Mouse (Mus musculus) thymus, adult 2 months (tissue): ENCODE measurements around the gene Baat. TPM values are rescaled to one million over a fixed set of nuclear protein-coding genes. Genes with fewer than 3 reads are reported as not detected.
A peak's percentile ranks its signal among the peaks of the same experiment; 100 is the strongest.
"Not testable (repeated sequence)": the region's sequence is repeated elsewhere in the genome, so short reads cannot be mapped to it uniquely, and the experiment has no call there.

Experiments used
- DNase-seq: peaks from one replicate; pipeline ENCODE4 v3.0.0; 2021
- H3K27ac ChIP-seq: fragments of 200-500 bp; 2 replicates; pipeline ENCODE4 v1.5.1; 2012; ENCODE audit warnings: low read length, control low read depth; ENCODE audit not compliant: control insufficient read depth, insufficient read depth
- H3K27me3 ChIP-seq: fragments of 200-500 bp; 2 replicates; pipeline ENCODE4 v1.6.1; 2012; ENCODE audit warnings: mild to moderate bottlenecking, low read length, moderate library complexity, mixed read lengths; ENCODE audit not compliant: control insufficient read depth, insufficient read depth
- H3K36me3 ChIP-seq: fragments of 200-500 bp; 2 replicates; pipeline ENCODE4 v1.6.1; 2012; ENCODE audit warnings: mild to moderate bottlenecking, low read length, moderate library complexity; ENCODE audit not compliant: control insufficient read depth, insufficient read depth
- H3K4me1 ChIP-seq: fragments of 200-500 bp; replicated peaks from 2 replicates; pipeline ENCODE4 v1.6.1; 2012; ENCODE audit warnings: low read length; ENCODE audit not compliant: control insufficient read depth, insufficient read depth
- H3K4me3 ChIP-seq: fragments of 200-500 bp; 2 replicates; pipeline ENCODE4 v1.5.1; 2012; ENCODE audit warnings: mild to moderate bottlenecking, low read length, control low read depth, moderate library complexity; ENCODE audit not compliant: control insufficient read depth, insufficient read depth
- CTCF ChIP-seq: fragments of 200-500 bp; IDR thresholded peaks from 2 replicates; pipeline ENCODE4 v1.5.1; 2012; ENCODE audit warnings: mild to moderate bottlenecking, control low read depth, low read length, moderate library complexity, borderline replicate concordance; ENCODE audit not compliant: control insufficient read depth, poor library complexity, insufficient read depth; ENCODE audit errors: extremely low read depth
- POLR2A ChIP-seq: fragments of 200-500 bp; IDR thresholded peaks from 2 replicates; pipeline ENCODE4 v1.6.1; 2012; ENCODE audit warnings: mild to moderate bottlenecking, low read length, control low read depth, moderate library complexity; ENCODE audit not compliant: control insufficient read depth, poor library complexity, insufficient read depth; ENCODE audit errors: extremely low read depth
- WGBS: fragments of 180-500 bp; shearing (Covaris S2); methylation state at CpG from one replicate; pipeline ENCODE4 v1.1.7; 2018; 5-methylcytosine and 5-hydroxymethylcytosine counted together
- polyA plus RNA-seq: library from polyadenylated mRNA; depleted of rRNA; stranded (reverse); fragments of >200 nt; gene quantifications from 2 replicates; pipeline ENCODE4 v1.2.3, GENCODE M21; 2012

Baat gene
- polyA plus RNA-seq, 1 experiment, result not detected

DNA sequence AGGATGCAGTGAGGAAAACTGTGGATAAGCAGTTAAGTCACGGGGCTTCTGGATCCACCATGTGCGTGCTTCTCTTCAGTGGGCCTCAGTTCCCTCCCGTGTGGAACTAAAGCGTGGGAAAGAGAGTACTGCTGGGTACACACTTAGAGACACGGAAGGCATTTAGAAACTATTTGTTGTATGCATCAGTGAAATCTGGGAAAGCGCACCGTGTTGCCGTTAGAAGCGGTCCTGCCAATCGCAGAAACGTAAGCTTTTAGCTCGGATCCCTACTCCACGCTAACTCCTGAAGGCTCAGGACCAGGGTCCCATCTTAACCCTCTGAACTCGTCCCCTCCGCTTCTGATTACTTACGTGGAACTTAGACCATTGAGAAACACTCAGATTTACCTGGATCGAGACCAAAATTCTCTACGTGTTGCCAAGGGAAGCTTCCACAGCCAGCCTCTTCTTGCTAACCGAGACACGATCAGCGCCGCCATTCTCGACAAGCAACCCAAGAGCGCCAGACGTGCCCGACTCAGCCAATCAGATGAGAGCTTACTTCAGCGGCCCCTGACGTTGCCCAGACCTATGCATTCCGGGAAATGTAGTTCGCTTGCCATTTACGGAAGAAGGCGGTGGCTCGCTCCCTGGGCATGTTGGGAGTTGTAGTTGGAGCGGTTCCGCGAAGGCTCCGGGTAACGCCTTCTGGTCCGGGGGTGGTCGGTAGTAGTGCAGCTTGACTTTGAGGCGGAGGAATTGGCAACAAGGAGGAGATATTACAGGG is 14.4 kb upstream of the Baat start, which contains the start of the genes Mrpl50 and Zfp189:
Gene Mrpl50, minus strand, starts transcription at position 522 of the 769 bp plus-strand sequence.
Gene Zfp189, plus strand, starts transcription at position 605 of the 769 bp plus-strand sequence.
- H3K4me3 ChIP-seq, result peak within 1 kb of the TSS; percentile 80
- peak; percentile 92 for DNase-seq
- no peaks in the 10 kb centered on the region for H3K27me3 ChIP-seq
- peak; percentile 80 for TF ChIP-seq POLR2A
- 0 out of 2 replicates have a peak, but pooled peaks have one; percentile 43 for TF ChIP-seq CTCF
- under 1% methylated on average over 41 of the region's 41 CpGs for WGBS
- peak within 1 kb of the TSS; percentile 9; the same call in 1 of the 2 replicates for H3K27ac ChIP-seq
- H3K36me3 ChIP-seq, result no peaks in the 10 kb centered on the region
- H3K4me1 ChIP-seq, result peaks cover 9% of the 10 kb centered on the region; the same call in 1 of the 2 replicates

DNA sequence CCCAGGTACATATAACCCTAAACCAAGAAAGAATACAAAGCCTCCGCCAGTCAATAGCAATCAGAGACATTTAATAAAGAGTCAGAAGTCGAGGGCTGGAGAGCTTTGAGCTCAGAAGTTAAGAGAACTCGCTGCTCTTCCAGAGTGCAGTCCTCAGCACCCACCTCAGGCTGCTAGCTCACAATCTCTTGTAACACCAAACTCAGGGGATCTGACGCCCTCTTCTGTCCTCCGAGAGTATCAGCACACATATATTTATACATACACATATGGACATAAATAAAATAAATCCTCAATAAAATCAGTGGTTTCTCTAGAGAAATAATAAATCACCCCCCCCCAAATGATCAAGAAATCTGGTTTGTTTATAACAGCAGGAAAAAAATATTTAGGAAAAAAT is 13.1 kb upstream of the Baat start:
- TF ChIP-seq POLR2A, result no peak
- no peak for TF ChIP-seq CTCF
- Histone ChIP-seq H3K4me1 (peaks cover 9% of the 10 kb centered on the region; the same call in 1 of the 2 replicates), H3K27me3 (no peaks in the 10 kb centered on the region), H3K27ac (no peak overlapping the region), H3K36me3 (peaks cover 2% of the 10 kb centered on the region; the same call in 1 of the 2 replicates), H3K4me3 (no peak overlapping the region)
- WGBS, result 94% methylated on average over 5 of the region's 5 CpGs
- no peak for DNase-seq

DNA sequence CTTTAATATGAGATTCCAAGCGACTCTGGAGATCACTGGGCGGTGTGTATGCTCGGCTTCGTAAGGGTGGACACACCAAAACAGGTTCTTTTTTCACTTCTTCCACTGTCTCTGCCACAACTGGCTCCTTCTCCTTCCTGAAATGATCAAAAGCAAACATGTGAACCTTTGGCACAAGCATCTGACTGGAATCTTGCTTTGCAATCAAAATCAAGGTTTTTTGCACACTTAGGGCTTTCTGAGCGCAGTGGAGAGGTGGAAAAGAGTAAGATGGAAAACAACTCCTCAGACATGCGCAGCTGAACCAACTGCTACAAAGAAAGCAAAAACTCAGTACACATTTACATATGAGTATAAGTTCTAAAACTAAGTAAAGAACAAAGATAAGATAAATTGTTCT is 8.1 kb upstream of the Baat start:
- Histone ChIP-seq H3K27ac (no peak overlapping the region), H3K4me3 (no peak overlapping the region), H3K4me1 (no peaks in the 10 kb centered on the region), H3K27me3 (no peaks in the 10 kb centered on the region), H3K36me3 (peaks cover 20% of the 10 kb centered on the region)
- DNase-seq, result no peak
- 97% methylated on average over 6 of the region's 6 CpGs for WGBS
- TF ChIP-seq POLR2A (no peak), CTCF (no peak)

DNA sequence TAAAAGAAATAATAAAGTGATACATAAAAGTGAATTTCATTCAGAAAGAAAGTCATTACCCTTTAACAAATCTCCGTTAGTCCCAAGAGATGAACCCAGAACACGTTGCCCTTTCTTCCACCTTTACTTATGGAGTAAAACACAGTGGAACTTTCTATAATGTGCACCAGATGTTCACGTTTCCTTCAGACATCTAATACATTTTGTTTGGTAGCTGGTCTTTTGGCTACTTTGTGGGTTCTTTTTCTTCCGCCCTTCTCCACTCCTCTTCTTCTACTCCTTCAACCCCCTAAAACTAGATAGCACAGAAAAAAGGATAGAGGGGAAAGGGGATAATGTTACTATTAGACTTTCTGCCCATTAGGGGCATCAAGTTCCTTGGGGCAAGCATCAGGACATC is 6.3 kb upstream of the Baat start:
- no peaks in the 10 kb centered on the region for H3K4me1 ChIP-seq
- H3K36me3 ChIP-seq, result peaks cover 20% of the 10 kb centered on the region
- TF ChIP-seq CTCF, result no peak
- TF ChIP-seq POLR2A, result no peak
- no peak for DNase-seq
- no peak overlapping the region for H3K27ac ChIP-seq
- 97% methylated on average over 4 of the region's 4 CpGs for WGBS
- no peaks in the 10 kb centered on the region for H3K27me3 ChIP-seq
- H3K4me3 ChIP-seq, result no peak overlapping the region

DNA sequence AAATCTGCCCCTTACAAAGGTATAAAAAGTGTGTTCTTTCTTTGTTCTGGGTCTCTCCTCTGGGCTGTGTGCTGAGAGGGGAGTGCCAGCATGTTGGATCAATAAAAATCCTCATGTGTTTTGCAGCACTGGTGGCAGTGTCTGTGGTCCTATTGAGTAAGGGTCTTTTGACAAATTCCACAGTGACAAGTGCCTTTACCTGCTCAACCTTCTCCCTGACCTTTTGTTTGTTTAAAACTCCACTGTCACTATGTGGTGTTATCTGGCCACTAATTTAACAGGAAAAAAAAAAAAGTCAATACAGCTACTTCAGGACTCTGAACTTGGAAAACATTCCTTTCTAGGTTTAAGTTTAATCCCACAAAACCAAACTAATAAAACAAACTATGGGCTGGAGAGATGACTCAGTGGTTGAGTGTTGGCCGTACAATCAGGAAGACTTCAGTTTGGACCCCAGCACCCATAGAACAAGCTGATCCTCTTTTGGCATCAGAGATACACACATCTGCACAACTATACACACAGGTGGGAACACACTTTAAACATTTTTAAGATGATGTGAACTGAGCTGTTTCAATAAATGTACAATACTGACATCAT is 4.0 kb upstream of the Baat start:
- H3K36me3 ChIP-seq, result peaks cover 20% of the 10 kb centered on the region
- not testable (repeated sequence) for H3K27me3 ChIP-seq, H3K27ac ChIP-seq, DNase-seq, H3K4me3 ChIP-seq, H3K4me1 ChIP-seq
- 100% methylated on average over 1 of the region's 1 CpGs for WGBS

DNA sequence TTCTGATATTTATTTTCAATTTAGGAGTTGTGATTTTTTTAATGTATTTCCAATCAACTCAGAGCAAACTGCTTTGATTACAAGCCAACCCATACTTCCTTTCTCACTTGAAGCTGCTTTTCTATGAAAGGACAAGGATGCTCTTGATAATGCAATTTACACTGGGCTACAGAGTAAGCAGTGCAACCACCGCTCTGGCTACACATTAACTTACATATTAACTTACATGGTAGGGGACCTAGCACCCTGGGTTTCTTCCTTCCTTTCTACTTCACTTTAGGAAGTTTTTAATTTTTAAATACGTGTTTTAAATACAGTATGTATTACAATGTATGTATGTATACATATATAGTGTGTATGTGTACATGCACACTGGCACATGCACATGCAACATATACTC is 2.8 kb upstream of the Baat start:
- H3K36me3 ChIP-seq, result peaks cover 15% of the 10 kb centered on the region
- H3K4me1 ChIP-seq, result no peaks in the 10 kb centered on the region
- no peaks in the 10 kb centered on the region for H3K27me3 ChIP-seq
- WGBS, result 93% methylated on average over 2 of the region's 2 CpGs
- DNase-seq, result no peak
- TF ChIP-seq CTCF (no peak), POLR2A (no peak)
- H3K4me3 ChIP-seq, result no peak overlapping the region
- H3K27ac ChIP-seq, result no peak overlapping the region
